Mouse (Mus musculus) left cerebral cortex, adult 18-20 months (tissue): Measurements from ENCODE around the gene C1ra. TPM values are rescaled to one million over a fixed set of nuclear protein-coding genes. Genes with fewer than 3 reads are reported as not detected.
"Not testable (repeated sequence)": the region's sequence is repeated elsewhere in the genome, so short reads cannot be mapped to it uniquely, and the experiment has no call there.

ENCODE experiments used
- DNase-seq, 2 experiments: peaks; one replicate each; pipeline ENCODE4 v3.0.0; 2021 to 2022; ENCODE audit warnings: low spot score in 2 of 2, mixed read lengths in 1 of 2
- total RNA-seq, 2 experiments: library from RNA; stranded (reverse); gene quantifications; 2 replicates each; pipeline ENCODE4 v1.2.3; 2021

C1ra gene
- total RNA-seq, 2 experiments from 2014 or later: 2.2 to 2.9 TPM

DNA sequence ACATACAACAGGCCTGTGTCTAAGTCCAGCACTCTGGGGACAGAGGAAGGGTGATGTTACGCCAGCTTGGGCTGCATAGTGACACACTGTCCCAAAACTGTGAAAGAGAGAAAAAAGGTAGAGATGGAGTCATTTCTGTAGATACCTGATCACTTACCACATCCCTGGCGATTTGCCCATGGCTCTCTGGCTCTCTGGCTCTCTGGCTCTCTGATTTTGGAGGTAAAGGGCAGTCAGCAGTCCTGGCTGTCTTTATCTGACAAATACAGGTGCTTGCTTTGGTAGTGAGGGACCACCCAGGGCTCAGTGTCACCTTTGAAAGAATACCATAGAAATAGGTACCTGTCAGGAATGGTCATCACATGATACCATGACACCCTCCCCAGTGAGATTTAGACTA lies 29.0 kb downstream of the C1ra start:
- DNase-seq: not testable (repeated sequence)

- DNase-seq: peak; percentile 46 to 70
These were observed 30.1 kb downstream of the C1ra start, which contains the start of gene C1s1 for GRCm38 (mm10) chr6:124542284-124542683. Gene C1s1 (minus strand): TSS chr6:124542359.

GRCm38 (mm10) chr6:124544466-124544865 lies 32.3 kb downstream of the C1ra start:
- peak in 1 of 2 experiments; percentile 14 for DNase-seq

- no peak for DNase-seq
These were observed 33.2 kb downstream of the C1ra start for GRCm38 (mm10) chr6:124545425-124545824.

GRCm38 (mm10) chr6:124547979-124548378 lies 35.8 kb downstream of the C1ra start:
- not testable (repeated sequence) for DNase-seq

- DNase-seq: no peak
These were observed 36.9 kb downstream of the C1ra start for GRCm38 (mm10) chr6:124549023-124549550.

DNA sequence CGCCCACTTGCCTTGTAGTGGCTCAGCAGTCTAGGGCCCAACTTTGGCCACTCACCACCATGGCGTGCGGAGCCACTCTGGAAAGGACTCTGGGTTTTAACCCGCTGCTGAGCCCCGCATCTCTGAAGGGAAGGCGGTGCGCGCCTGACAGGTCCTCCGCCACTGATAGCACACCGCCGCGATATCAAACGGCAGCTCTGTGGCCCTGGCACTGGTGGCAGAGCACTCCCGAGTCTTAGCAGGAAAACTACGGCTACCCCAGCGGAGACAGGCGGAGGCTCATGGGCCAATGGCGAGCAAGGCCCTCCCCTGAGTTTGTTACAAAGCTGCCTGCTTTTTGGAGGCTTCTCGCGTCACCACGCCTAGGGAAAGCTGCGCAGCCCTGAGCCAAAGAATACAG lies 40.6 kb downstream of the C1ra start:
- DNase-seq: no peak

DNA sequence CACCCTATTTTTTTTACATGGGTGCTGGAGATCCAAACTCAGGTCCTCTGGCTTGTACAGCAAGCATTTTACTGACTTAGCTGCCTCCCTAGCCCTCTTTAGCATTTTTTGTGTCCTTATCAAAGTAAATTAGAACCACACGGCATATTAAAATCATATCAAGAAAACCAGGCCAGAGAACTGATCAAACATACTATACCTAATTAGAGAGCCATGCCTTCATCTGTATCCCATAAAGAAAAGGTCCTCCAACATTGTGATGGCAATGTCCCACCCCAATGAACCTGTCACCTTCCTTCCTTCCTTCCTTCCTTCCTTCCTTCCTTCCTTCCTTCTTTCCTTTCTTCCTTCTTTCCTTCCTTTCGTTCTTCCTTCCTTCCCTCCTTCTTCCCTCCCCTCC lies 43.8 kb downstream of the C1ra start:
- DNase-seq: not testable (repeated sequence)

GRCm38 (mm10) chr6:124561156-124561555 lies 49.0 kb downstream of the C1ra start:
- DNase-seq: not testable (repeated sequence)

- not testable (repeated sequence) for DNase-seq
These were observed 49.4 kb downstream of the C1ra start for GRCm38 (mm10) chr6:124561611-124562010.

- DNase-seq: peak; percentile 66 to 69
These were observed 57.8 kb downstream of the C1ra start, which contains the start of gene C1rb for GRCm38 (mm10) chr6:124570026-124570425. Gene C1rb (plus strand): TSS chr6:124570294.

Other genes starting within 250 kb of the C1ra start
- gene Cd163, start 207.7 kb upstream of the C1ra start, total RNA-seq: 1 to 10 TPM; 1.6 to 1.7 TPM
- 10 to 100 TPM; 60.7 to 70.5 TPM for gene Pex5, start 97.3 kb upstream of the C1ra start, total RNA-seq
- gene Clstn3, start 47.6 kb upstream of the C1ra start, total RNA-seq: 100 to 1,000 TPM; 358 to 362 TPM
- under 1 TPM; 0.19 to 0.42 TPM for gene C1rl, start 19.3 kb upstream of the C1ra start, total RNA-seq
- 1 to 10 TPM; 1.5 to 1.8 TPM for gene C1s1, start 30.0 kb downstream of the C1ra start, total RNA-seq
- under 1 TPM; 0.30 to 0.44 TPM for gene C1rb, start 57.9 kb downstream of the C1ra start, total RNA-seq
- under 1 TPM; 0.14 to 0.28 TPM for gene C1s2, start 123.7 kb downstream of the C1ra start, total RNA-seq
- 10 to 100 TPM; 20.1 to 20.6 TPM for gene Lpcat3, start 150.6 kb downstream of the C1ra start, total RNA-seq
- 10 to 100 TPM; 45.7 to 49.1 TPM for gene Emg1, start 199.8 kb downstream of the C1ra start, total RNA-seq
- 100 to 1,000 TPM; 115 to 117 TPM for gene Phb2, start 199.9 kb downstream of the C1ra start, total RNA-seq
- 1 to 10 TPM; 2.5 to 5.1 TPM for gene Ptpn6, start 226.3 kb downstream of the C1ra start, total RNA-seq
- gene Grcc10, start 229.0 kb downstream of the C1ra start, total RNA-seq: 100 to 1,000 TPM; 321 to 335 TPM
- gene Gm45234, start 243.6 kb downstream of the C1ra start, total RNA-seq: 1 to 10 TPM in 1 of 2 experiments, not detected in 1; 1.4 TPM
- gene Atn1, start 244.1 kb downstream of the C1ra start, total RNA-seq: 100 to 1,000 TPM; 158 to 181 TPM